Mouse (Mus musculus): ENCODE measurements at regions not wholly inside any gene's neighbourhood (a gene's known extent, or its start where the extent isn't known, plus 50 kb on each side); places are given as distances from the start of the nearest gene placed in this dataset.
A peak's percentile ranks its signal among the peaks of the same experiment; 100 is the strongest.

- DNase-seq, result no peak
Observed at GRCm38 (mm10) chr19:15851622-15852021, 95.5 kb downstream of the Psat1 start.

- DNase-seq, result no peak
Observed at GRCm38 (mm10) chr19:15850722-15851121, 96.4 kb downstream of the Psat1 start.

GRCm38 (mm10) chr19:15849235-15849634, 97.9 kb downstream of the Psat1 start:
- DNase-seq, result no peak

GRCm38 (mm10) chr19:15838327-15838726, 108.8 kb downstream of the Psat1 start:
- no peak for DNase-seq

- no peak for DNase-seq
Observed at GRCm38 (mm10) chr19:15837715-15838175, 109.4 kb downstream of the Psat1 start.

GRCm38 (mm10) chr19:15836956-15837714, 110.0 kb downstream of the Psat1 start:
- no peak for DNase-seq

GRCm38 (mm10) chr19:15836201-15836955, 110.8 kb downstream of the Psat1 start:
- DNase-seq, result no peak

GRCm38 (mm10) chr19:15830385-15830784, 116.8 kb downstream of the Psat1 start:
- DNase-seq, result no peak

GRCm38 (mm10) chr19:15829158-15829557, 118.0 kb downstream of the Psat1 start:
- DNase-seq, result no peak

GRCm38 (mm10) chr19:15827990-15828705, 119.0 kb downstream of the Psat1 start:
- no peak for DNase-seq

- DNase-seq, result no peak
Observed at GRCm38 (mm10) chr19:15827120-15827989, 119.8 kb downstream of the Psat1 start.

GRCm38 (mm10) chr19:15823688-15824371, 123.3 kb downstream of the Psat1 start:
- no peak for DNase-seq

- DNase-seq, result no peak
Observed at GRCm38 (mm10) chr19:15820020-15820419, 127.1 kb downstream of the Psat1 start.

GRCm38 (mm10) chr19:15815166-15815565, 132.0 kb downstream of the Psat1 start:
- DNase-seq, result no peak

- no peak for DNase-seq
Observed at GRCm38 (mm10) chr19:15809008-15809407, 138.1 kb downstream of the Psat1 start.

- DNase-seq, result no peak
Observed at GRCm38 (mm10) chr19:15807681-15808080, 139.5 kb downstream of the Psat1 start.

GRCm38 (mm10) chr19:15803131-15803889, 143.8 kb downstream of the Psat1 start:
- no peak for DNase-seq

GRCm38 (mm10) chr19:15802641-15803040, 144.5 kb downstream of the Psat1 start:
- DNase-seq, result no peak

GRCm38 (mm10) chr19:15801811-15802486, 145.2 kb downstream of the Psat1 start:
- peak; percentile 66 to 73 for DNase-seq

Data from cerebellum, postnatal 36 days (tissue).